Mouse (Mus musculus) bone marrow, adult 2 months (tissue): Measurements from ENCODE around the gene Lenep. TPM values are rescaled to one million over a fixed set of nuclear protein-coding genes. Genes with fewer than 3 reads are reported as not detected.
"Not testable (repeated sequence)": the region's sequence is repeated elsewhere in the genome, so short reads cannot be mapped to it uniquely, and the experiment has no call there.

Experiments
- H3K27ac ChIP-seq: fragments of 200-500 bp; 2 replicates; pipeline ENCODE4 v1.5.1; 2012; ENCODE audit warnings: low read depth, mild to moderate bottlenecking, control low read depth, inconsistent platforms, low read length; ENCODE audit not compliant: control insufficient read depth, poor library complexity, insufficient read depth
- H3K4me1 ChIP-seq: fragments of 200-500 bp; 2 replicates; pipeline ENCODE4 v1.6.1; 2011; ENCODE audit warnings: low read length; ENCODE audit not compliant: control insufficient read depth, insufficient read depth
- H3K4me3 ChIP-seq: fragments of 200-500 bp; replicated peaks from 2 replicates; pipeline ENCODE3; 2011; ENCODE audit warnings: mild to moderate bottlenecking, low read depth, low read length, control low read depth; ENCODE audit not compliant: control insufficient read depth
- CTCF ChIP-seq: fragments of 200-500 bp; IDR thresholded peaks from 2 replicates; pipeline ENCODE4 v1.5.1; 2011; ENCODE audit warnings: low read length, control low read depth; ENCODE audit not compliant: control insufficient read depth, insufficient read depth
- POLR2A ChIP-seq: fragments of 200-500 bp; IDR thresholded peaks from 2 replicates; pipeline ENCODE4 v1.6.1; 2011; ENCODE audit warnings: low read depth, mild to moderate bottlenecking, control low read depth, low read length, borderline replicate concordance; ENCODE audit not compliant: control insufficient read depth
- WGBS: fragments of 180-500 bp; shearing (Covaris S2); methylation state at CpG from one replicate; pipeline ENCODE4 v1.1.7; 2018; 5-methylcytosine and 5-hydroxymethylcytosine counted together
- polyA plus RNA-seq: library from polyadenylated mRNA; stranded (reverse); fragments of >200 nt; gene quantifications from 2 replicates; pipeline ENCODE4 v1.2.4, GENCODE M21; 2011; ENCODE audit warnings: low replicate concordance; ENCODE audit not compliant: missing spikeins, insufficient read depth, insufficient read length

Gene Lenep
- polyA plus RNA-seq, 1 experiment = not detected

GRCm38 (mm10) chr3:89434532-89434931, 31.9 kb upstream of the Lenep start:
- WGBS = 89% methylated on average over 11 of the region's 11 CpGs
- peaks cover 7% of the 10 kb centered on the region for H3K4me1 ChIP-seq
- no peak overlapping the region for H3K4me3 ChIP-seq
- no peak overlapping the region for H3K27ac ChIP-seq
- TF ChIP-seq POLR2A = no peak
- TF ChIP-seq CTCF = no peak

GRCm38 (mm10) chr3:89432606-89433005, 30.0 kb upstream of the Lenep start:
- H3K4me1 ChIP-seq = peaks cover 6% of the 10 kb centered on the region
- 91% methylated on average over 8 of the region's 8 CpGs for WGBS

GRCm38 (mm10) chr3:89430171-89431159, 27.9 kb upstream of the Lenep start, which contains the start of gene Pygo2:
Pygo2 (plus strand) TSS chr3:89430214.
- H3K27ac ChIP-seq = peak within 1 kb of the TSS; percentile 89

More at GRCm38 (mm10) chr3:89432606-89433005, 30.0 kb upstream of the Lenep start:
- Histone ChIP-seq H3K4me3 (no peak overlapping the region), H3K27ac (no peak overlapping the region)
- no peak for TF ChIP-seq CTCF
- no peak for TF ChIP-seq POLR2A

GRCm38 (mm10) chr3:89429021-89429420, 26.4 kb upstream of the Lenep start:
- H3K4me1 ChIP-seq, H3K27ac ChIP-seq, H3K4me3 ChIP-seq: not testable (repeated sequence)
- WGBS = 95% methylated on average over 7 of the region's 7 CpGs

More at GRCm38 (mm10) chr3:89430171-89431159, 27.9 kb upstream of the Lenep start, which contains the start of gene Pygo2:
- TF ChIP-seq POLR2A (peak; percentile 72), CTCF (no peak)
- 2% methylated on average over 68 of the region's 68 CpGs for WGBS
- Histone ChIP-seq H3K4me3 (peak within 1 kb of the TSS; percentile 90), H3K4me1 (no peaks in the 10 kb centered on the region)

- no peak overlapping the region for H3K27ac ChIP-seq
- WGBS = 76% methylated on average over 4 of the region's 4 CpGs
- TF ChIP-seq CTCF = no peak
- no peak for TF ChIP-seq POLR2A
- no peak overlapping the region for H3K4me3 ChIP-seq
- H3K4me1 ChIP-seq = peaks cover 3% of the 10 kb centered on the region; the same call in 1 of the 2 replicates
These were observed 23.3 kb upstream of the Lenep start for GRCm38 (mm10) chr3:89425876-89426275.

- no peak overlapping the region for H3K4me3 ChIP-seq
- H3K4me1 ChIP-seq = peaks cover 5% of the 10 kb centered on the region; the same call in 1 of the 2 replicates
- WGBS = 78% methylated on average over 5 of the region's 5 CpGs
- TF ChIP-seq CTCF (no peak), POLR2A (no peak)
- H3K27ac ChIP-seq = no peak overlapping the region
These were observed 22.5 kb upstream of the Lenep start for GRCm38 (mm10) chr3:89425141-89425525.

GRCm38 (mm10) chr3:89424416-89425140, 22.0 kb upstream of the Lenep start:
- Histone ChIP-seq H3K4me1 (peaks cover 5% of the 10 kb centered on the region; the same call in 1 of the 2 replicates), H3K27ac (0 out of 2 replicates have a peak overlapping the region, but pooled peaks have one; percentile 9), H3K4me3 (no peak overlapping the region)
- TF ChIP-seq CTCF (no peak), POLR2A (no peak)
- 81% methylated on average over 5 of the region's 5 CpGs for WGBS

- H3K27ac ChIP-seq = 0 out of 2 replicates have a peak overlapping the region, but pooled peaks have one; percentile 18
- WGBS = 34% methylated on average over 6 of the region's 6 CpGs
- peaks cover 5% of the 10 kb centered on the region; the same call in 1 of the 2 replicates for H3K4me1 ChIP-seq
- no peak overlapping the region for H3K4me3 ChIP-seq
- TF ChIP-seq CTCF (no peak), POLR2A (no peak)
These were observed 20.1 kb upstream of the Lenep start for GRCm38 (mm10) chr3:89422556-89423205.
